Mouse (Mus musculus) ES-Bruce4 (cell line): ENCODE results near the gene Stfa2l1.

Experiments
- CTCF ChIP-seq: IDR thresholded peaks from one replicate; pipeline ENCODE4 v1.8.1; 2011; ENCODE audit warnings: low read depth, low read length
- POLR2A ChIP-seq: IDR thresholded peaks from one replicate; pipeline ENCODE4 v1.8.1; 2011; ENCODE audit warnings: low read length; ENCODE audit not compliant: insufficient read depth

- no peak for TF ChIP-seq CTCF
- no peak for TF ChIP-seq POLR2A
Measured at GRCm38 (mm10) chr16:36128092-36128491, 28.5 kb upstream of the Stfa2l1 start.
